Mouse (Mus musculus): ENCODE data around the gene Luc7l3.

DNA sequence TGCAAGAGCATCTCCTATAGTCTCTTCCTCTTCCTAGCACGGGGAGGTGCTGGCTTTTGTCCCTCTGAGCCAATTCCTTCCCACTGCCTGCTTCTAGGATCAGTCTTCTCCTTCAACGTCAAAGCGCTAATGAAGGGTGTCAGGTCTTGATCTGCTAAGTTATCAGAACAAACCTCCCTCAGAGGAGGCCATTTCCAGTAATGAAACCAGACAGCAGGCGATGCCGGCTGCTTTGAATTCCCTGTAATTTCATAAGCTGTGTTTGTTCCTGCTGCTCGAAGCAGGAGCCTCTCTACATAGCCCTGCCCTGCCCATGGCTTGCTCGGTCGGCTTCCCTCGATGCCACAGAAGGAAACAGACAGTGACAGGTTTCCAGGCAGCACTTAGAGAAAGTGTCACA, 77.4 kb downstream of the Luc7l3 start:
- TF ChIP-seq POLR2A (IDR thresholded peaks at IDR 0.05; ENCODE audit: control insufficient read depth, low read depth, low read length): no peak
- TF ChIP-seq CTCF (IDR thresholded peaks at IDR 0.05; ENCODE audit: control insufficient read depth, insufficient read depth, insufficient replicate concordance, low read depth, low read length): no peak

All from testis, adult 2 months (tissue).